Mouse (Mus musculus): Measurements from ENCODE around the gene Rabep2. TPM values are rescaled to one million over a fixed set of nuclear protein-coding genes. Genes with fewer than 3 reads are reported as not detected.
"Not testable (repeated sequence)": the region's sequence is repeated elsewhere in the genome, so short reads cannot be mapped to it uniquely, and the experiment has no call there.

Gene Rabep2
- polyA plus RNA-seq, 1 experiment from 2014 or later = 30.5 TPM

DNA sequence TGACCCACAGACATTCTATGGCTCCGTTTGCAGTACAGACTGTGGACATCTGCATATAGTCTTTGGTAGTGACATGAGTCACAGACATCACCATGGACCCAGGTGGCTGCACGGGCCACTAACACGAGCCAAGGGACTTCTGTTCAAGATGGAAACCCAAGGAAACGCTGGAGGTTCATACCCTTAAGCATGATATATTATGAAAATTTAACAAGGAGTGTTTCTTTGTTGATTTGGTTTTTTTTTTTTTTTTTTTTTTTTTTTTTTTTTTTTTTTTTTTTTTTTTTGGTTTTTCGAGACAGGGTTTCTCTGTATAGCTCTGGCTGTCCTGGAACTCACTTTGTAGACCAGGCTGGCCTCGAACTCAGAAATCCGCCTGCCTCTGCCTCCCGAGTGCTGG is 26.0 kb upstream of the Rabep2 start:
- not testable (repeated sequence) for H3K27ac ChIP-seq (ENCODE audit: low read depth, low read length); H3K36me3 ChIP-seq (ENCODE audit: control insufficient read depth, insufficient read depth, low read length); H3K27me3 ChIP-seq (ENCODE audit: control insufficient read depth, insufficient read depth, low read length); H3K9ac ChIP-seq (ENCODE audit: low read depth, low read length); ATAC-seq (ENCODE audit: low FRiP score, low TSS enrichment); H3K4me2 ChIP-seq (replicated peaks; ENCODE audit: low read depth, low read length); H3K4me1 ChIP-seq (ENCODE audit: control insufficient read depth, insufficient read depth, low read length); H3K9me3 ChIP-seq (ENCODE audit: control insufficient read depth, low read length); H3K4me3 ChIP-seq (ENCODE audit: low read length)
- WGBS = 77% methylated on average over 6 of the region's 8 CpGs

DNA sequence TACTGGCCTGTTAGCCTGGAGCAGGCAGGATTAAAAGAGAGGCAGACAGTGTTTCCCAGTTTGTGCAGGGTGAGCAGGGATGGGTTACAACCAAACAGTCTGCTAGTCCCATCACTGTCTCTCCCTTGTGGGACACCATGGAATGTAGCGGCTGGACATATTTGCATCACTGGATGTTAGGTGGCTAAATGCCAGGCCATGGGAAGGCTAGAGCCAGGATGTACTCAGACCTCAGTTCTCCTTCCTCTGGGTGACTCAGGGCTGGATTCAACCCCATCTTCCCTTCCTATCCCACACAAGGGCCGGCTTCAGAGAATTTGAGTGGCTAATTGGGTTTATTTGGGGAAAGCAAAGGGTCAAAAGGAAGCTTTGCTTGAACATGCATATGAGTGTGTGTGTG is 19.9 kb upstream of the Rabep2 start:
- H3K4me3 ChIP-seq (ENCODE audit: low read length) = no peak overlapping the region
- H3K4me2 ChIP-seq (replicated peaks; ENCODE audit: low read depth, low read length) = no peak overlapping the region
- H3K27ac ChIP-seq (ENCODE audit: low read depth, low read length) = no peak overlapping the region
- no peaks in the 10 kb centered on the region for H3K9me3 ChIP-seq (ENCODE audit: control insufficient read depth, low read length)
- H3K27me3 ChIP-seq (ENCODE audit: control insufficient read depth, insufficient read depth, low read length) = no peaks in the 10 kb centered on the region
- no peak overlapping the region for H3K9ac ChIP-seq (ENCODE audit: low read depth, low read length)
- H3K36me3 ChIP-seq (ENCODE audit: control insufficient read depth, insufficient read depth, low read length) = no peaks in the 10 kb centered on the region
- WGBS = 76% methylated on average over 2 of the region's 2 CpGs
- no peaks in the 10 kb centered on the region for H3K4me1 ChIP-seq (ENCODE audit: control insufficient read depth, insufficient read depth, low read length)
- no peak for ATAC-seq (ENCODE audit: low FRiP score, low TSS enrichment)

DNA sequence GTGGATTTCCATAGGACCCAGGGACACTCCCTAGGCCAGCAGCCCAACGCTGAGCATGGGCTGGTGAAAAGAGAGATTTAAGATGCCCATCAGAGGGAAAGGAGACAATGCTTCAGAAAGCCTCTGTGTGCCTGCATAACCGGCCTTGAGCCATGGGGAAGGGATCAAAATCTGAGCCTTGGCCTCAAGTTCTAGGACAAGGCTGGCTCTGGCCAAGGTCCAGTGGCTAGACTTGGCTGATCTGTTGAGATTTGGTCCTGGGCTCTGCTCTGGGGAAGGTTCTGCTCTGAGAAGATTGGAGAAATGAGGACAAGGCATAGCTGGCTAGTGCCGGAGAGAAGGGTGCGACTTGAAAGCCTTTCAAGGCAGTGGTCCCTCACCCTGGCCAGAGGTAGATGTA is 17.5 kb upstream of the Rabep2 start:
- H3K9me3 ChIP-seq (ENCODE audit: control insufficient read depth, low read length) = no peaks in the 10 kb centered on the region
- H3K4me3 ChIP-seq (ENCODE audit: low read length) = no peak overlapping the region
- H3K4me2 ChIP-seq (replicated peaks; ENCODE audit: low read depth, low read length) = no peak overlapping the region
- H3K36me3 ChIP-seq (ENCODE audit: control insufficient read depth, insufficient read depth, low read length) = no peaks in the 10 kb centered on the region
- no peak overlapping the region for H3K9ac ChIP-seq (ENCODE audit: low read depth, low read length)
- no peaks in the 10 kb centered on the region for H3K27me3 ChIP-seq (ENCODE audit: control insufficient read depth, insufficient read depth, low read length)
- H3K4me1 ChIP-seq (ENCODE audit: control insufficient read depth, insufficient read depth, low read length) = no peaks in the 10 kb centered on the region
- ATAC-seq (ENCODE audit: low FRiP score, low TSS enrichment) = no peak
- H3K27ac ChIP-seq (ENCODE audit: low read depth, low read length) = no peak overlapping the region
- 89% methylated on average over 4 of the region's 4 CpGs for WGBS

DNA sequence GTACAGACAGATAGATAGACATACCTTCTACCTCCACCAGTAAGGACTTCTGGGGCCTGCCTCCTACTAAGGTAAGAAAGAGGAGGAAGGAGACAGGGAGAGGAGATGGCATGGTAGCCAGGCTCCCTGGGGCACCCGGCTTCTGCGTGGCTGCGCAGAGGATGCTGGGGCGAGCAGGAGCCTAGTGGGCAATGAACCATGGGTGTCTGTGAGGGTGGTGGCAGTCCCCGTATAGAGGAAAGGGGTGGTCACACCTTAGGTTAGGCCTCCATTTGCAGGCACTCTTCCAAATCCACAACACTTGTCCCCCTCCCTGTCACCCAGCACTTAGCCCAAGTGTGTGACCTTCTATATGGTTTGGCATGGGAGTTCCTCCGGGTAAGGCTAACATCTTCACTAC is 13.8 kb upstream of the Rabep2 start, which contains the start of gene Cd19:
Gene Cd19 (minus strand): TSS at position 165 of the 400 bp plus-strand sequence.
- H3K27me3 ChIP-seq (ENCODE audit: control insufficient read depth, insufficient read depth, low read length) = no peaks in the 10 kb centered on the region
- H3K4me3 ChIP-seq (ENCODE audit: low read length) = no peak within 1 kb of the TSS
- no peak for ATAC-seq (ENCODE audit: low FRiP score, low TSS enrichment)
- WGBS = 84% methylated on average over 6 of the region's 6 CpGs
- no peak within 1 kb of the TSS for H3K27ac ChIP-seq (ENCODE audit: low read depth, low read length)
- no peaks in the 10 kb centered on the region for H3K36me3 ChIP-seq (ENCODE audit: control insufficient read depth, insufficient read depth, low read length)
- no peak within 1 kb of the TSS for H3K9ac ChIP-seq (ENCODE audit: low read depth, low read length)
- H3K4me1 ChIP-seq (ENCODE audit: control insufficient read depth, insufficient read depth, low read length) = no peaks in the 10 kb centered on the region
- H3K4me2 ChIP-seq (replicated peaks; ENCODE audit: low read depth, low read length) = no peak within 1 kb of the TSS
- H3K9me3 ChIP-seq (ENCODE audit: control insufficient read depth, low read length) = no peaks in the 10 kb centered on the region

DNA sequence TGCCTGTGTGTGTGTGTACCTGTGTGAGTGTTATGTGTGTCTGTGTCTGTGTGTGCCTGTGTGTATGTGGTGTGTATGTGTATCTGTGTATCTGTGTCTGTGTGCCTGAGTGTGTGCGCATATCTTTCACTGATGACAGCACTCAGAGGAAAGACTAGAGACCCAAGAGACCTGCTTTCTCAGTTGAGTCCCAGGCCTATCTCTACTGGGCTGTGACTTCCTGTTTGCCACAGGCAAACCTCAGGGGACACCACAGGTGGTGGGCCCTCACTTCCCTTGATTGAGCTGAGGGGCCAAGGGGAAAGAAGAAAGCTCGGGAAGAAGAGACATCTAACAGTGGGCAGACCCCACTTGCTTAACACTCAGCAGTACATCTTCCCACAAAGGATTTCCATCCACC is 11.9 kb upstream of the Rabep2 start:
- Histone ChIP-seq H3K36me3 (ENCODE audit: control insufficient read depth, insufficient read depth, low read length) (no peaks in the 10 kb centered on the region), H3K27ac (ENCODE audit: low read depth, low read length) (no peak overlapping the region), H3K4me2 (replicated peaks; ENCODE audit: low read depth, low read length) (no peak overlapping the region), H3K9me3 (ENCODE audit: control insufficient read depth, low read length) (no peaks in the 10 kb centered on the region), H3K9ac (ENCODE audit: low read depth, low read length) (no peak overlapping the region), H3K4me3 (ENCODE audit: low read length) (no peak overlapping the region), H3K27me3 (ENCODE audit: control insufficient read depth, insufficient read depth, low read length) (no peaks in the 10 kb centered on the region), H3K4me1 (ENCODE audit: control insufficient read depth, insufficient read depth, low read length) (no peaks in the 10 kb centered on the region)
- WGBS = 61% methylated on average over 2 of the region's 2 CpGs
- no peak for ATAC-seq (ENCODE audit: low FRiP score, low TSS enrichment)

DNA sequence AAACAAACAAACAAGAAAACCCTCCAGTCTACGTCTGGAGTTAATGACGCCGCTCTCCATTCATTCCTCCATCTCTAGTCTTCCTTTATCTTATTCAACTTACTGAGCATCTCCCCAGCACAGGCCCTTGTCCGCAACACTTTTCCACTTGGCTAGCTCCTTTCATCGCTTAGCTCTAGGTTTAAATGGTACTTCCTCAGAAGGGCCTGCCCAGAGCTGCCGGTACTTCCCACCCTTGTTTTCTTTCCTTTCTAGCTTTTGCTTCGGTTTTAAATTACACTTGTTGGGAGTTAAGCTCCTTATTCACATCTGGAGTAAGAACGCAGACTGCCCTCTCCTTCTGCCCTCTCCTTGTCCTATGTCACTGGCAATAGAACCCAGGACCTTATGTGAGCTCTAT is 11.5 kb upstream of the Rabep2 start:
- H3K9ac ChIP-seq (ENCODE audit: low read depth, low read length) = no peak overlapping the region
- no peaks in the 10 kb centered on the region for H3K36me3 ChIP-seq (ENCODE audit: control insufficient read depth, insufficient read depth, low read length)
- no peaks in the 10 kb centered on the region for H3K4me1 ChIP-seq (ENCODE audit: control insufficient read depth, insufficient read depth, low read length)
- H3K4me2 ChIP-seq (replicated peaks; ENCODE audit: low read depth, low read length) = no peak overlapping the region
- no peak for ATAC-seq (ENCODE audit: low FRiP score, low TSS enrichment)
- no peak overlapping the region for H3K27ac ChIP-seq (ENCODE audit: low read depth, low read length)
- 41% methylated on average over 8 of the region's 8 CpGs for WGBS
- H3K4me3 ChIP-seq (ENCODE audit: low read length) = no peak overlapping the region
- no peaks in the 10 kb centered on the region for H3K9me3 ChIP-seq (ENCODE audit: control insufficient read depth, low read length)
- no peaks in the 10 kb centered on the region for H3K27me3 ChIP-seq (ENCODE audit: control insufficient read depth, insufficient read depth, low read length)

DNA sequence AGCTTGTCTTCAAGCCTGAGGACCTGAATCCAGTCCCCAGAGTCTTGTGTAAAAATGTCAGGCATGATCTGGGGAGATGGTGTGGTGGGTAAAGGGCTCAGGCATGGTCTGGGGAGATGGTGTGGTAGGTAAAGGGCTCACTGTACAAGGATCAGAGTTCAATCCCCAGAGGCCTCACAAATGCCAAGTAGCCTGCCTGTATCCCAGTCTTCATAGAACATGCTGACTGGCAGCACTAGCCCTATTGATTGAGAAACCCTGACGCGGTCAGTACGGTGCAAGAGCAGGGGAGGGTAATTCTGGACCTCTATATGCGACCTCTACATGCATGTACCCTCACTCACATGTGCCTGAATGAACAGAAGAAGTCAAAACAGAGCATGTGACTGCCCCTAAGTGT is 11.0 kb upstream of the Rabep2 start:
- no peak for ATAC-seq (ENCODE audit: low FRiP score, low TSS enrichment)
- Histone ChIP-seq H3K36me3 (ENCODE audit: control insufficient read depth, insufficient read depth, low read length) (no peaks in the 10 kb centered on the region), H3K27me3 (ENCODE audit: control insufficient read depth, insufficient read depth, low read length) (no peaks in the 10 kb centered on the region), H3K27ac (ENCODE audit: low read depth, low read length) (no peak overlapping the region), H3K9me3 (ENCODE audit: control insufficient read depth, low read length) (no peaks in the 10 kb centered on the region), H3K4me2 (replicated peaks; ENCODE audit: low read depth, low read length) (no peak overlapping the region), H3K4me3 (ENCODE audit: low read length) (no peak overlapping the region), H3K4me1 (ENCODE audit: control insufficient read depth, insufficient read depth, low read length) (no peaks in the 10 kb centered on the region), H3K9ac (ENCODE audit: low read depth, low read length) (no peak overlapping the region)
- 90% methylated on average over 4 of the region's 4 CpGs for WGBS

DNA sequence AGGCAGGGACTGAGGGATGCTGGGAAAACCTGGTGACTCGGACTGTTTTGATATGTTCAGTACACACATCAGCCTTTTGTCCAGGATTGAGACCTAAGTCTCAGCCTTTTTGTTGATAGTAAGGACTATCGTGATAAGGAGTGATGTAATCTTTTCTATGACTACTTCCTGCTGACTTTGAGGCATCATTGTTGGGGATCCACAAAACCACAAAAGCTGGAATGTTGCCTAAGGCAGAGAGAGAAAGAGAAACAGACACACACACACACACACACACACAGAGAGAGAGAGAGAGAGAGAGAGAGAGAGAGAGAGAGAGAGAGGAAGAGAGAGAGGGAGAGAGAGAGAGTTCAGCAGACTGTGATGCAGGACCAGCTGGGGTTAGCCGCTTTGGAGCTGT is 10.1 kb upstream of the Rabep2 start:
- WGBS = 67% methylated on average over 3 of the region's 3 CpGs
- Histone ChIP-seq H3K9me3 (ENCODE audit: control insufficient read depth, low read length) (no peaks in the 10 kb centered on the region), H3K4me2 (replicated peaks; ENCODE audit: low read depth, low read length) (no peak overlapping the region), H3K27ac (ENCODE audit: low read depth, low read length) (no peak overlapping the region), H3K36me3 (ENCODE audit: control insufficient read depth, insufficient read depth, low read length) (no peaks in the 10 kb centered on the region), H3K9ac (ENCODE audit: low read depth, low read length) (no peak overlapping the region), H3K4me1 (ENCODE audit: control insufficient read depth, insufficient read depth, low read length) (no peaks in the 10 kb centered on the region), H3K27me3 (ENCODE audit: control insufficient read depth, insufficient read depth, low read length) (no peaks in the 10 kb centered on the region), H3K4me3 (ENCODE audit: low read length) (no peak overlapping the region)
- ATAC-seq (ENCODE audit: low FRiP score, low TSS enrichment) = no peak

DNA sequence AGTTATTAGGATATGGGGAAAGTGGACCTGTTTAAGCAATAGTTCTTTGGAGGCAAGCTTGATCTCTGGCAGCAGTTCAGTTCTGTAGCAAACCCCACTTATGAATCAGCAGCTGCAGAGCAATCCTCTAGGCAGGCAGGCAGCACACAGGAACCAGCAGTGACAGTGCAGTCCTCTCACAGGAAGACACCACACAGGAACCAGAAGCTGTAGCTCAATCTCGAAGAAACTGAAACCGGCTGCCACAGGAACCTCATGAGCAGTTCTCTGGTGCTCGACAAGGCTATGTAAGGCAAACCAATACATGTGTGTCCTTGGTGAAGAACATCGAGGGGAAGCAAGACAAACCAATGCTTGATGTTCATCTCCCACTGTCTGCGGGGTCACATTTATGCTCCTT is 6.8 kb upstream of the Rabep2 start:
- Histone ChIP-seq H3K9me3 (ENCODE audit: control insufficient read depth, low read length) (no peaks in the 10 kb centered on the region), H3K4me1 (ENCODE audit: control insufficient read depth, insufficient read depth, low read length) (no peaks in the 10 kb centered on the region), H3K27me3 (ENCODE audit: control insufficient read depth, insufficient read depth, low read length) (no peaks in the 10 kb centered on the region), H3K4me2 (replicated peaks; ENCODE audit: low read depth, low read length) (no peak overlapping the region), H3K27ac (ENCODE audit: low read depth, low read length) (no peak overlapping the region), H3K9ac (ENCODE audit: low read depth, low read length) (no peak overlapping the region), H3K36me3 (ENCODE audit: control insufficient read depth, insufficient read depth, low read length) (no peaks in the 10 kb centered on the region), H3K4me3 (ENCODE audit: low read length) (no peak overlapping the region)
- ATAC-seq (ENCODE audit: low FRiP score, low TSS enrichment) = no peak
- WGBS = 92% methylated on average over 5 of the region's 5 CpGs

DNA sequence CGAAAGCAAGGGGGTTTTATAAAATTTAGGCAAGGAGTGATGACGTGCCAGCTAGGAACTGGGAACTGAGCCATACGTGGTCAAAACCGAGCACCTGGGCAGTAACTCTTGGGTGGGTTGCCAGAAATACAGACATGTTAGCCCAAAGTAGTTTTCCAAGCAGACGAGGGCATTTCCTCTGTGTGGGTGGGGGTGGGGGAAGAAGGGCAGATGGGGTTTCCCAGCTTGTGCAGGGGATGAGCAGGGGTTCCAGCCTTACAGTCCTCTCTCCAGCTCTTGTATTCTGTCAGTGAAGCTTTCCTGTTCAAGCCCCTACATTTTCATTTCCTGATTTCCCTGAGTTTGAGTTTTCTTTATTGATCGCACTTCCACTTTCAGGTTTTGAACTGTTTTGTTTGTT is 4.4 kb upstream of the Rabep2 start:
- no peak overlapping the region for H3K9ac ChIP-seq (ENCODE audit: low read depth, low read length)
- 82% methylated on average over 6 of the region's 6 CpGs for WGBS

More for the DNA sequence above, 4.4 kb upstream of the Rabep2 start:
- Histone ChIP-seq H3K9me3 (ENCODE audit: control insufficient read depth, low read length) (no peaks in the 10 kb centered on the region), H3K4me3 (ENCODE audit: low read length) (no peak overlapping the region), H3K36me3 (ENCODE audit: control insufficient read depth, insufficient read depth, low read length) (no peaks in the 10 kb centered on the region), H3K27ac (ENCODE audit: low read depth, low read length) (no peak overlapping the region), H3K4me2 (replicated peaks; ENCODE audit: low read depth, low read length) (no peak overlapping the region), H3K27me3 (ENCODE audit: control insufficient read depth, insufficient read depth, low read length) (no peaks in the 10 kb centered on the region), H3K4me1 (ENCODE audit: control insufficient read depth, insufficient read depth, low read length) (peaks cover 4% of the 10 kb centered on the region; the same call in 1 of the 2 replicates)
- ATAC-seq (ENCODE audit: low FRiP score, low TSS enrichment) = no peak

Data from kidney, embryonic 14.5 days (tissue).